Mouse (Mus musculus) hindbrain, postnatal 0 days (tissue): ENCODE data around the gene Atp13a2. TPM values are rescaled to one million over a fixed set of nuclear protein-coding genes. Genes with fewer than 3 reads are reported as not detected.
A peak's percentile ranks its signal among the peaks of the same experiment; 100 is the strongest.

Experiments used
- ATAC-seq: fragments of 200-750 bp; cut with Nextera tagmentation; 2 replicates; pipeline ENCODE4 v1.8.0; 2017; ENCODE audit warnings: mild to moderate bottlenecking, moderate TSS enrichment, moderate library complexity
- DNase-seq: peaks from one replicate; pipeline ENCODE4 v3.0.0-alpha.2; 2015; ENCODE audit warnings: low spot score
- H3K27ac ChIP-seq: fragments of 300-500 bp; sonication (generic); 2 replicates; pipeline ENCODE4 v1.5.1; 2014; ENCODE audit warnings: mild to moderate bottlenecking
- H3K27me3 ChIP-seq: fragments of 300-500 bp; sonication (generic); 2 replicates; pipeline ENCODE4 v1.6.1; 2014; ENCODE audit warnings: low read length, mixed read lengths; ENCODE audit not compliant: insufficient read depth
- H3K36me3 ChIP-seq: fragments of 300-500 bp; sonication (generic); 2 replicates; pipeline ENCODE4 v1.6.1; 2014; ENCODE audit warnings: low read length, mixed read lengths; ENCODE audit not compliant: insufficient read depth
- H3K4me1 ChIP-seq: fragments of 300-500 bp; sonication (generic); 2 replicates; pipeline ENCODE4 v1.6.1; 2014; ENCODE audit warnings: antibody characterized with exemption, low read length, mixed read lengths; ENCODE audit not compliant: insufficient read depth
- H3K4me2 ChIP-seq: fragments of 300-500 bp; sonication (generic); 2 replicates; pipeline ENCODE4 v1.6.1; 2014; ENCODE audit warnings: low read depth, mild to moderate bottlenecking, low read length, moderate library complexity, mixed read lengths
- H3K4me3 ChIP-seq: fragments of 300-500 bp; sonication (generic); 2 replicates; pipeline ENCODE4 v1.5.1; 2014; ENCODE audit warnings: low read length
- H3K9ac ChIP-seq: fragments of 300-500 bp; sonication (generic); replicated peaks from 2 replicates; pipeline ENCODE4 v1.6.1; 2014; ENCODE audit warnings: mild to moderate bottlenecking, low read length, moderate library complexity, mixed read lengths
- H3K9me3 ChIP-seq: fragments of 300-500 bp; sonication (generic); 2 replicates; pipeline ENCODE4 v1.6.1; 2016; ENCODE audit warnings: low read length, mixed read lengths
- CTCF ChIP-seq: IDR thresholded peaks from 2 replicates; pipeline ENCODE4 v1.5.1; 2016; ENCODE audit warnings: antibody characterized with exemption, control low read depth, low read depth
- WGBS: fragments of 180-500 bp; shearing (Covaris S2); extraction: QIAGEN DNeasy Blood & Tissue Kit; methylation state at CpG from one replicate; pipeline ENCODE4 v1.1.7; 2014; 5-methylcytosine and 5-hydroxymethylcytosine counted together
- polyA plus RNA-seq: library from polyadenylated mRNA; unstranded; fragments of >200 nt; fragmentation: Nextera tagmentation; extraction: Ambion mirVana; gene quantifications from 2 replicates; pipeline ENCODE4 v1.2.1, GENCODE M21; 2015
- total RNA-seq: library from RNA; depleted of rRNA; stranded (reverse); fragments of >200 nt; gene quantifications from 2 replicates; pipeline ENCODE4 v1.2.3, GENCODE M21; 2014; rRNA removed

The Atp13a2 gene
- total and polyA plus RNA-seq, 2 experiments from 2014 or later: 166 to 435 TPM

GRCm38 (mm10) chr4:141053138-141053537 lies 66.5 kb downstream of the Atp13a2 start:
- Histone ChIP-seq H3K36me3 (no peaks in the 10 kb centered on the region), H3K4me1 (peaks cover 27% of the 10 kb centered on the region), H3K27me3 (no peaks in the 10 kb centered on the region), H3K4me3 (no peak overlapping the region), H3K4me2 (peak overlapping the region; percentile 29), H3K9ac (peak overlapping the region; percentile 37; the same call in 1 of the 2 replicates), H3K9me3 (no peaks in the 10 kb centered on the region), H3K27ac (peak overlapping the region; percentile 72; the same call in 1 of the 2 replicates)
- ATAC-seq (no peak), DNase-seq (no peak)
- 40% methylated on average over 8 of the region's 8 CpGs for WGBS
- no peak for TF ChIP-seq CTCF

GRCm38 (mm10) chr4:141053568-141054161 lies 67.0 kb downstream of the Atp13a2 start:
- Histone ChIP-seq H3K4me2 (peak overlapping the region; percentile 29), H3K36me3 (no peaks in the 10 kb centered on the region), H3K4me3 (no peak overlapping the region), H3K9ac (peak overlapping the region; percentile 37; the same call in 1 of the 2 replicates), H3K27me3 (no peaks in the 10 kb centered on the region), H3K27ac (peak overlapping the region; percentile 72), H3K9me3 (no peaks in the 10 kb centered on the region), H3K4me1 (peaks cover 22% of the 10 kb centered on the region)
- TF ChIP-seq CTCF: no peak
- WGBS: 16% methylated on average over 17 of the region's 17 CpGs
- ATAC-seq (peak; percentile 75), DNase-seq (peak; percentile 78)

Other genes with a start within 250 kb of the Atp13a2 start
- gene Padi6, start 244.2 kb upstream of the Atp13a2 start, total RNA-seq: 0.18 and 0.58 TPM in 2 replicates
- gene Padi6, start 244.2 kb upstream of the Atp13a2 start, polyA plus RNA-seq: 0.11 and 0.16 TPM in 2 replicates
- not detected in 2 replicates for gene Padi4, start 212.6 kb upstream of the Atp13a2 start, total RNA-seq
- not detected in 2 replicates for gene Padi4, start 212.6 kb upstream of the Atp13a2 start, polyA plus RNA-seq
- gene Padi3, start 176.2 kb upstream of the Atp13a2 start, total RNA-seq: not detected in 2 replicates
- gene Padi3, start 176.2 kb upstream of the Atp13a2 start, polyA plus RNA-seq: 0.05 TPM in 2 replicates
- 0.25 TPM in 1 of 2 replicates, not detected in the other for gene Padi1, start 141.1 kb upstream of the Atp13a2 start, total RNA-seq
- 0.05 TPM in 1 of 2 replicates, not detected in the other for gene Padi1, start 141.1 kb upstream of the Atp13a2 start, polyA plus RNA-seq
- gene Padi2, start 80.5 kb upstream of the Atp13a2 start, total RNA-seq: 5.3 and 5.5 TPM in 2 replicates
- 2.7 and 3.0 TPM in 2 replicates for gene Padi2, start 80.5 kb upstream of the Atp13a2 start, polyA plus RNA-seq
- 176 and 217 TPM in 2 replicates for gene Sdhb, start 25.7 kb upstream of the Atp13a2 start, total RNA-seq
- 583 and 596 TPM in 2 replicates for gene Sdhb, start 25.7 kb upstream of the Atp13a2 start, polyA plus RNA-seq
- gene Mfap2, start 23.5 kb downstream of the Atp13a2 start, total RNA-seq: 20.6 and 42.3 TPM in 2 replicates
- 92.0 and 99.5 TPM in 2 replicates for gene Mfap2, start 23.5 kb downstream of the Atp13a2 start, polyA plus RNA-seq
- 18.7 and 19.7 TPM in 2 replicates for gene Crocc, start 73.7 kb downstream of the Atp13a2 start, total RNA-seq
- 3.8 and 3.9 TPM in 2 replicates for gene Crocc, start 73.7 kb downstream of the Atp13a2 start, polyA plus RNA-seq
- gene Necap2, start 91.5 kb downstream of the Atp13a2 start, total RNA-seq: 52.5 and 67.5 TPM in 2 replicates
- gene Necap2, start 91.5 kb downstream of the Atp13a2 start, polyA plus RNA-seq: 51.5 and 51.8 TPM in 2 replicates
- gene Spata21, start 101.5 kb downstream of the Atp13a2 start, total RNA-seq: 0.37 and 0.90 TPM in 2 replicates
- 0.84 and 1.6 TPM in 2 replicates for gene Spata21, start 101.5 kb downstream of the Atp13a2 start, polyA plus RNA-seq
- gene Szrd1, start 152.9 kb downstream of the Atp13a2 start, total RNA-seq: 58.7 and 68.8 TPM in 2 replicates
- 16.5 and 17.0 TPM in 2 replicates for gene Szrd1, start 152.9 kb downstream of the Atp13a2 start, polyA plus RNA-seq
- 20.8 and 22.5 TPM in 2 replicates for gene Fbxo42, start 161.0 kb downstream of the Atp13a2 start, total RNA-seq
- 15.5 and 17.5 TPM in 2 replicates for gene Fbxo42, start 161.0 kb downstream of the Atp13a2 start, polyA plus RNA-seq
- gene Rsg1, start 227.1 kb downstream of the Atp13a2 start, total RNA-seq: 2.4 and 8.7 TPM in 2 replicates
- 3.9 and 4.3 TPM in 2 replicates for gene Rsg1, start 227.1 kb downstream of the Atp13a2 start, polyA plus RNA-seq